Mouse (Mus musculus): ENCODE results near the gene Steap4. TPM values are rescaled to one million over a fixed set of nuclear protein-coding genes. Genes with fewer than 3 reads are reported as not detected.
A peak's percentile ranks its signal among the peaks of the same experiment; 100 is the strongest.
"Not testable (repeated sequence)": the region's sequence is repeated elsewhere in the genome, so short reads cannot be mapped to it uniquely, and the experiment has no call there.

The Steap4 gene
- total RNA-seq (2014; fragmentation: Nextera tagmentation) = not detected in 2 replicates
- not detected in 2 replicates for total RNA-seq (2017)

DNA sequence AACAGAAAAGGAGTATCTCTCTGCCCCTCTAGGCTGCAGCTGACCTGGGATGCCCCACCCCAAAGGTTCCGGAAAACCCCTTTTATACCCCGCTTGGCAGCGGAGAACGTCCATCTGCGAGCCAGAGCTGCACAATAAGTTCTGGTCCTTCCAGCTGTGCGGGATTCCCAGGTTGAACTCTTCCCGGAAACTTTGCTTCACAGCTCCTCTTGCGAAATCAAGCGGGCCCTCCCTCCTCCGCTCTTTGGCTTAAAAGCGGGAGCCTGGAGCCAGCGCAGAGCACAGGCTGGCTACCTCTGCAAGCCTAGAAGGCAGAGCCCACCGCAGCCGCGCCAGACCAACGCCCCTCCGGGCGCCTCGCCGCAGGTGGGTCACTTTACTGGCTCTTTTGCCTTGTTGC lies at the start of gene Steap4:
Gene Steap4, plus strand, starts transcription at position 282 of the 400 bp plus-strand sequence.
- peak; percentile 70 for ATAC-seq (replicated peaks; ENCODE audit: poor library complexity, severe bottlenecking)

DNA sequence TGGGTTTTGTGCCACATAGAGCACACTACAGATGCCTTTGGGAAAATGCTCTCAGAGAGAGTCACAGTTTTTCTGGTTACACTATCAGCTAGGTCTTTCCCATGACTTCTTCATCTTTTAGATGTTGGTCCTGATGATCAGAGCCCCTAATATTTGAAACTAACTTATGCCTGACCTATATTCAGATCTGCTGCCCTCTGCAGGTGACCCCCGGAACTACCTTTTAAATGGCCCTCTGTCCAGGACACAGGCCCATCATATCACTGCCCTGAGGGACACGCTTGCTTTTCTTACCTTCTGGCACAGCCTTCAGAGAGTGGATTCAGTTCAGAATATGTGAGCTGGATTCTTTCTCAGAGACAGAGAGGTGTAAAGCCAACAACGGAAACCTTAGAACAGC lies 48.3 kb upstream of the Steap4 start:
- ATAC-seq (replicated peaks; ENCODE audit: poor library complexity, severe bottlenecking) = peak; percentile 37; the same call in 1 of the 2 replicates

DNA sequence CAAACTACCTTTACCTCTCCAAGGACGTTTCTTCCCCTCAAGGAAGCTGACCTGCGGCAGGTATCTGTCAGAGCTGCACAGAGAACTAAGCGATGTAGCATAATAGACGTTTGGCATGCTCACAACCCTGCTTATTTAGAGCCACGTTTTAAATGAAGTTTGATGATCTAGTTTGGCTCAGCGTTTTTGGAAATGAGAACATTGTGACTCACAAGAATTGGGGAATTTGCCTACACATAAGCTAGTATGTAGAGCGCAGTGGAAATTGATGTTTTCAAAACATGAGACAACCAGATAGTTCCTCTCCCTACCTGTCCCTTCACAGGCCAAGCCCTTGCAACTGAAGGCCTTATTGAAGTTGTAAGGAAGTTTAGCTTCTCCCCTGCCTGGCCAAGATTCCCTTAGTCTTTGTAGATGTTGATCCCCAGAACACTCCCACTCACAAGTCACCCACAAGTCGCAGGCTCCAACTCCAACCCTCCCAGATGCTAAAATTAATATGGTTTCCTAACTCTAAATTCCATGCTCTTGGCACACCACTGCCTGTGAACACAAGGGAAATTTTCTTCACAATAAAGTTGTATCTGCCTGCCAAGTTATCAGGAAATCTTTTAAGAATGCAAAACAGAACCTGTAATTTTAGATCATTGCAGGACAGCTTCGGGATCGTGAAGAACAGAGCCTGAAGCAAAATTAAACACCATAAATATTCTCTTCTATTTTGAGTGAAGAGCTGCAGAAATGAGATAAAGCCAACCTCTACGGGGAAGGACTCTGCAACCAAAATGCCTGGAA lies 42.6 kb upstream of the Steap4 start:
- ATAC-seq (replicated peaks; ENCODE audit: poor library complexity, severe bottlenecking) = no peak

DNA sequence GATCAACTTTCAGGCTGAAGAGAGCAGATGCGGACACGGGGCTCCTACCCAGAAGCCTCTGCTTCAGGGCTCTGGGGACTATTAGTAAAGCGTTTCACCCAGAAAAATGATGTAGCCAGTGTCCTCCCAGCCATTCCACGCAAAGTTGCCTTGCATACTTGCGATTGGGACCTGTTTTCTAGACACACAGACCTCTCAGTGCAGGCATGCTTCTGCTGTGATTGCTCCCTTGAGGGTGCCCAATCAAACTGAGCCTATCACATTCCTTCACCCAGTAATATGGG lies 42.0 kb upstream of the Steap4 start:
- no peak for ATAC-seq (replicated peaks; ENCODE audit: poor library complexity, severe bottlenecking)

DNA sequence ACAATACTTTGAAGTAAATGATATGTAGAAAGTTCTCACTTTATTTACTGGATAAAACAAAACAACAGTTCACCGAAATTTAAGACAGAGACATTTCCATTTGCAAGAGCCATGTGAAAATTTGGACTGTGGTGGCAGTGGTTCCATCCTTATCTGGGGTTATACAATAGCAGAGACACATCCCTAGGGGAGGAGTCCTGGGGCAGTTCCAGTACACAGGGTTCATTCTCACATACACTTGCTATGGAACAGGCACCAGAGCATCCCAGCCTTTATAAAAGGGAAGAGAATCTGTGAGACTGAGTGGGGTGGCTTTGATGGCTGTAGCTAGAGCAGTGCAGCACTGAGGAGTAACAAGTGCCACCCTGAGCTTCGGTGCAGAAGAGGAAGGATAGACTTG lies 40.6 kb upstream of the Steap4 start:
- no peak for ATAC-seq (replicated peaks; ENCODE audit: poor library complexity, severe bottlenecking)

DNA sequence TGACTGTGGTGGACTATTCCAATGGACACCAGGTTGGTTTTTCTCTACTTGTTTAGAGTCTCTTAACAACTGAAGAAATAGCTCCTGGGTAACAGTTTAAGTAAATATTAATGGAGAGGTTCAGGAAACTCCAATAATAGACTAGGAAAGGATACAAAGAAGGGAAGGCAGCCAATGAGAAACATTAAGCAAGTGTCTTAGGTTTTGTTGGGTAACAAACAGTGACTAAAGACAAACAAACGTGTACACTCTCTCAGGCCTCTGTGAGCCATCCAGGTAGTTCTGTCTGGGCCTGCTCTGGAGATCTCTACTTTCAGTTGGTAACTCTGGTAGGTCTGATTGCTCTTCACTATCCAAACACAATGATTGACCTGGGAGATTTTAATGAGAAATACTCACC lies 37.5 kb upstream of the Steap4 start:
- no peak for ATAC-seq (replicated peaks; ENCODE audit: poor library complexity, severe bottlenecking)

DNA sequence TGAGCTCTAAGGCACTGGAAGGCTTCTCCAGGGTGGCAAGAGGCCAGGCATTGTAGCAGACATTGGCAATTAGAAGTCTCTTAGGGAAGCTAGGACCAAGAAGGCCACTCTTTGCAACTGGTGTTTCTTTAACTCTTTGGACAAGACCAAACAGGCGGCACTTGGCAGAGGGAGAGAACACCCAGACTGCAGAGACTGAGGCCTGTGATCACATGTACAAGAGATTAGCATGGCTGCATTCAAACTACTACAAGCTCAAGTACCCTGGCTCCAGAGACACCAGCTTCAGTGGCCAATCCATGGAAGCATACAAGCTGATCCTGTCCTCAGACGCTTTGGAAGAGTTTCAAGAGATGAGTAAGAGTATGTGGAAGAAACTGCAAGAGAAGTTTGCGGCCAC lies 36.6 kb upstream of the Steap4 start:
- no peak for ATAC-seq (replicated peaks; ENCODE audit: poor library complexity, severe bottlenecking)

DNA sequence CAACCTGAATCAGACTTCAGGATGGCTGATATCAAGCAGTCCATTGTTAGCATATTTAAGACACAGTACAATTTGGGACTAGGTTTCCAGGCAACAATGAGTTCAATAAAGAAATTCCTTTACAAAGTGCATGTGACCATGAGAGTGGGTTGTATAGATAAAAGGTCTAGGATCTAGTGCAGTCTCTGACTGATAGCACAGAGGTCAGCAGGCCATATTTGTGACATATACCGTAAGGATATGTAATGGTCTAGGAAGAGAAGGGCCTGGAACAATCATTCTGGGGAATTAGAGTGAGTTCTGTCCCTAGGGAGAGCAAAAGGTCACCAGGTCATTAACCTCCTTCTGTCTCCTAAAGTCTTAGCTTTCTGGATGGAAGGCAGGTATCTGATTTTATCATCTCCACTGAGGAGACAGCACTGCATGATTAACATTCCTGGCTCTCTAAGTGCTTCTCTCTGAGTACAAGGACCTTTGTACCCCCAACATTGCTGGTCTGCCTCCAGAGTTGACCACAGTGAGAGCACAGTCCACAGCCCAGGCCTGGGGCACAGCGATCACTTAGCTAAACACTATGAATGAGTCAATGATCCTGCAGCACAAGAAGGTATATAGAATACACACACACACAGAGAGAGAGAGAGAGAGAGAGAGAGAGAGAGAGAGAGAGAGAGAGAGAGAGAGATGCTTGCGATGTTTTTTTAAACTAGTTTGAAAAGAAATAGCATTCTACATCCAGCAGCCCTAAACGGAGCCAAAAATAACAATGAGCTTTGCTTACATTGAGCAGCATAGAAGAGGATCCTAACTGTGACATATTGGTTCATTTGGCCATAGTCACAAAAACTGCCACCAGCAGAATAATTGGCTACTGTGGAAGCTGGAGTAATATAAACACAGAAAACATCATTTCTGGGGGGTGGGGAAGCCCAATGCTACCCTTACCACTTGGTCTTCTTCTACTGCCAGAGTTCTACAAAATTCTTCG lies 27.7 kb upstream of the Steap4 start:
- no peak for ATAC-seq (replicated peaks; ENCODE audit: poor library complexity, severe bottlenecking)

DNA sequence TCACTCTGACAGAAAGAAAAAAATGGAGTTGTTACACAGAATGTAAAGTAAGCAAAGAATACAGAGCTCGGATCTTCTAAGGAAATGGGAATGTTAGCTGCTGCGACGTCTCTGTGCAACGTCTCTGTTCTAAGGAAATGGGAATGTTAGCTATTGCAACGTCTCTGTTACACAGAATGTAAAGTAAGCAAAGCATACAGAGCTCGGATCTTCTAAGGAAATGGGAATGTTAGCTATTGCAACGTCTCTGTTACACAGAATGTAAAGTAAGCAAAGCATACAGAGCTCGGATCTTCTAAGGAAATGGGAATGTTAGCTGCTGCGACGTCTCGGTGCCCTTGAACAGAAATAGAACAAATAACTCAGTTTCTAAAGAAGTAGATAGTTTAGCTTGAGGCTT lies 26.8 kb upstream of the Steap4 start:
- ATAC-seq (replicated peaks; ENCODE audit: poor library complexity, severe bottlenecking) = not testable (repeated sequence)

DNA sequence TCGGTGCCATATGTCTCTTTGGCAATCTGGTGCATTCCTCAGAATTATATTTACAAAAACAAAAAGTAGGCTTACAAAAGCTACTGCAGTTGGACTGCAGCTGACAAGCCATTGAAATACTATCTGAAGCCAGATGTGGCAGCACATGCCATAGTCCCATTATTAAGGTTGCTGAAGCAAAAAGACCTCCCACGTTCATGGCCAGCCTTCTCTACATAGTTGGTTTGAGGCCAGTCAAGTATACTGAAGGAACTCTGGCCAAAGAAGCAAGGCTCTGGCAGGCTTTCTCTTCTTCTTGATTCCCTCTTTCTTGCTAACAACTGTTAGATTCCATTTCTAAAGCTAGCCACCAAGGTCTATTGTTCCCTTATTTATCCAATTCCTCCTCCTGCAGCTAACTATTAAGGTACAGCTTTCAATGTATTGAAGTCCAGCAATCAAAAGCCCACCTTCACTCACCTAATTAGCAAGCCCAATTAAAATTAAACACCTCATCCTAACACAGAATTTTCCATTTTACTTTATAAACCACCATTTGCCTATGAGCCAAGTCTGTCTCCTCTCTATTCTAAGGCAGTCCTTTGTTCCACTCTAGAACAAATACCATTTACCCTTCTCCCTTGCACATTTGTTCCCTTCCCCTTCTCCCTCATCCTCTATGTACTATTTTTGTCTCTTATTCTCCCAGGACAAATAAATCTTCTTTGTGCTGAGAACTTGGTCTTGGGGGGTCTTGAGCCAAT lies 26.2 kb upstream of the Steap4 start:
- ATAC-seq (replicated peaks; ENCODE audit: poor library complexity, severe bottlenecking) = no peak

DNA sequence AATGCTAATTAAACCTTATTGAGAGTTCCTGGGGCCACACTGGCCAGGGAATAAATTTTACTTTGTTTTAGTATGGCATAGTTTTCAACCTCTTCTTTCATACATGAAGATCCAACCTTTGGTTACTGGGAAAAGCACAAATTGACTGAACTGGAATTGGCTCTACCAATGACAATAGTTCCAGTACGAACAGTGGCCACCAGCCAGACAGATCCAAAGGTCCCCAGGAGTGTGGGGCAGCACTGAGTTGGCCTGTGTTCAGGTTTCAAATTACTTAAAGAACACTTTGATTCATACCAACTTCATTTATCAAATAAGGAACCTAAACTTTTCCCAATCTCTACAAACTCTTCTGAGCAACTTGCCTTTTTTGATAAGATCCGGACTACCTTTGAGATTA lies 5.4 kb upstream of the Steap4 start:
- no peak for ATAC-seq (replicated peaks; ENCODE audit: poor library complexity, severe bottlenecking)

DNA sequence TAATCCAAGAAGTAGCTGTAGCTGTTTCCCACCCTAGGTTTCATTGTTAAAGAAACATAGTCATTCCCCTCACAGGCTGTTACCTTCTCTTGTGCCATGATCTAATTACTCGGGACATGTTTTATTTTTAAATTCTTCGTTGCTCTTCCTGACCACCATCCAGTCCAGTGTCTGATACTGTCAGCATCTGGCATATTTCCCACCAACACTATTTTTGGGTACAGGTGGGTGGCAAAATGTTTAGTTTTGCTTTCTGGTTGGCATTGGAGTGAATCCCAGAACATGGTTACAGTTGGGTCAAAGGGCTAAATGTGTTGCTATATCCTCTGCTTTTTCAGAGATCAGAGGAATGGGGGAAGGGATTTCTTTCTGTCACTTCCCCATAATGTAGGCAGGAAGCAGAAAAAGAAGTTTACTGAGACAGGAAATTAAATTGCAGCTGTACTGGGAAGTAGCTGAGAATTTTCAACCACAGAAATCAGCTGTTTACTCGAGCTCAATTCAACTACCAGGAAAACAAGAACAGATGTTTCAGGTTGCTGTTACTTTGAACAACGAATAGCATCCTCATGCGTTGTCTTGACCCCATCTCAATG lies 4.8 kb upstream of the Steap4 start:
- peak; percentile 52 for ATAC-seq (replicated peaks; ENCODE audit: poor library complexity, severe bottlenecking)

DNA sequence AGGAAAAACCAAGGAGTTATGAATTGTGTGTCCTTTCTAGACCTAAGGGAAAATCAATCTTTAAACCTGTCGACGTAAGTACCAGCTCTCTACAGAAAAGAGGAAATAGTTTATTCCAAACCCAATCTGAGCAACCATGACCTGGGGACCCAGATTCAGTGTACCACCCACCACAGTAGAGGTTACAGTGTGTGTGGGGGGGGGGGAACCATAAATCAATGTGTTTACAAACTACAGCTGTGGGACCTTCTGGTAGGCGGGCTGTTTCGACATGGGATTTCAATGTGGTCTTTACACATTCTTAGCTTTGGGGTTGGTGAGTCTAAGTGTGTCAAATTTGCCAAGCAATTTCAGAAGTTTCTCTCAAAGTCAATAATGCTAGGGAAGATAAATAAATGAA lies 2.2 kb upstream of the Steap4 start:
- ATAC-seq (replicated peaks; ENCODE audit: poor library complexity, severe bottlenecking) = no peak

DNA sequence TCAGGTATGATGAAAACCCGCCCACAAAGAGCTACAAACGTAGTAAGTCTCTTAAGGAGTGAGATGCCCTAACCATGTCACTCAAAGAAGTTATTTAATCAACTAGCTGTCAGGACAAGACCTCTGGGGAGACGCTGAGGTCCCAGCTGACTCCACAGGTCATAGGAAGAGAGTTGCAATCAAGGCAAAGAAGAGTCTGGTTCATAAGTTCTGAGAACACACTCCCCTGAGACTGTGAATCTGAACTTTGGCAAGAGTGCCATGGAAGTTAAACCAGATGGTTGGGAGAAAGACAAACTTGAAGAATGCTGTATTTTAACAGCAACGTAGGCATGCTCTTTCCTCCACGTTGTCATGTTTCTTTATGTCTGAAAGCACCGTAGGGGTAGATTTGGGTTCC lies 971 bp upstream of the Steap4 start:
- no peak for ATAC-seq (replicated peaks; ENCODE audit: poor library complexity, severe bottlenecking)

DNA sequence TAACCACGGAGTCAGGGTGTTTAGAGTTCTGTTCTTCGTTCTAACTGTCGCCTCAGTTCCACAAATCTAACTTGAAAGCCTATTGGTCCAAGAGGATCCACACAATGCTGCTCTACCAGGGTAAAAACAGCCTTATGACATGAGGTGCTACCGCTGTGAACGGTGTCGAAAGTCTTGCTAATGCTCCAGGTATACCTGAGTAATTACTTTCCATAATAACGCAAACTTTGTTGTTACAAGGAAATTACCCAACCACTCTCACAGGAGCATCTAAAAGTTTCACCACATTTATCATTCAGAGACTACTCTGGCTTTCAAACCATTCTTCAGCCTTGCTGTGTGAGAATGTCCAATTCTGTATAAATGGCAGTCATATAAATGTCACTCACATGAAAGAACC lies 856 bp downstream of the Steap4 start:
- no peak for ATAC-seq (replicated peaks; ENCODE audit: poor library complexity, severe bottlenecking)

DNA sequence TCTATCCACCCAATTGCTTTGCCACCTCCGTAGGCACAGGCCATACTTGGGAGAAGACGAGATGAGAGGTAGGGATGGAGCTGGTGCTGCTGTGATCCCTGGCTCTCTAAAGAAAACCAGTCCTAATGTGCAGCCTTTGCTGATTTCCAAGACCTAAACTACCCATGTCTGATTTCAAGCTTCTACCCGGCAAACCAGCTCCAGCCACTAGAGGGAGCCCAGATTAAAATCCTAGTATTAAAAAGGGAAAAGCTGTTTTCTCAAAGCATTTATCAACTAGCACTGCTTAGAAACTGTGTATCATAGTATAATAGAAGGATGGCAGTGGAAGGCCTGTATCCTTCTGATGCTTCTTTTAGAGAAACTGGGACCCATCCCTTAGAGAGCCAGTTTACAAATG lies 5.0 kb downstream of the Steap4 start:
- ATAC-seq (replicated peaks; ENCODE audit: poor library complexity, severe bottlenecking) = peak; percentile 50; the same call in 1 of the 2 replicates

DNA sequence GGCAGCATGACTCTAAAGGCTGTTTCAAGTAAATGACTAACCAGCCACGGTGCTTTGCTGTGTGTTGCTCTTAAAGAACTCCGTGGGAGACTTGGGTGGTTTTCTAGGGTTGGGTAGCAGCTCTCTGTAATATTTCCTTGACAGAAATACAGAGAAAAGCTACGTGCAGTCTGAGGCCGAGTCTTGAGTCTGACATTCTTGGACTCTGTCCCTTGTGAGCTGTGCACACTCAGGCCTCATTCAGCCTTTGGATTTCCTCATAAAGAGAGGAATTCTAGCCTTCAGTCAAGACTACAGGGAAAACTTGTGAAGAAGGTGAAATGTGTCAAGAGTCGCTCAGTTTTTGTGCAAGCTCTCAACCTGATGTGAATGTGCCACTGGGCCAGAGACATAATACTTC lies 7.9 kb downstream of the Steap4 start:
- ATAC-seq (replicated peaks; ENCODE audit: poor library complexity, severe bottlenecking) = no peak

DNA sequence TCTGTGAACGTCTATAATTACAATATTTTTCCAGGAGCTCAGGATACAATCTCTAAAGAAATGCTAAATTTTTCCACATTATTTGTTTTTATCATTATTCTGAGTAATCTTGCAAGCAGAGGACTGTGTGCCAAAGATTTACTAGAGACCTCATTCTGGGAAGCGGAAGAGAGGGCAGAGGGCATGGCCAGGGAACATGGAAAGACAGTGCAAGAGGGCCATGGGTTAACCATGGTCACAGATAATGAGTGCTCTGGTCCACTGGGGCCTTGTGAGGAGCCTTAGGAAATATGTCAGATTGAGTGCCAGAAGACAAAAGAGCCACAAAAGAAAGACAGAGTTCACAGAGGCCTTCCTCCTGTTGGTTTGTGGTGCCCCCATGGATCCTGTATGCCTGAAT lies 12.0 kb downstream of the Steap4 start:
- ATAC-seq (replicated peaks; ENCODE audit: poor library complexity, severe bottlenecking) = no peak

DNA sequence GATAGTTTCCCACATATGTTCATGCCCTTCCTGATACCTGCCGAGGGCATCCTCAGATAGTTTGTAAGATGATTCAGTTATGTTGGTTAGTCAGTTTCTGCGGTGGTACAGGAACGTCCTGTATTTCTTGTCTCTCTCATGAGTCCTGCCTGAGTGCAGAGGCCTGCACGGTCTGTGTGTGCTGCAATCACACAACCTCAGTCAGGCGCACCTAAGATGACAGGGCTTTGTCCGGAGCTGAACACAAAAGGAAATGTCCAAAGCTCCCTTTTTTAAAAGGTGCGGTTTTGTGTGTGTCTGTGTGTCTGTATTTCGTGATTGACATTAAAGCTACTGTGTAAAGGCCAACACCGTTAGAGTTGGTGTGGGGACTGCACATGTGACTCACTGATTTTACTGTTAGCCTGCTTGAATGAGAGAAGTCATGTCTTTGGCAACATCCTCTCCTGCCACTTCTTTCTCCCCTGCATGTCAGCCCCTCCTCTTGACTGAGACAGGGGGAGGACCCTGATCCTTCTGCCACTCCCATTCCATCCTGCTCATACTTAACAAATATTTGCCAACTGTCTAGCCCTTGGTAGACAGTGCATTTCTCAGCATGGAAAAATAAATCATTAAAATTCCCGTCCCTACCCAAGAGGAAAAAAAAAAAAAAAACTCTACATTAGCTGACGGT lies 14.4 kb downstream of the Steap4 start:
- ATAC-seq (replicated peaks; ENCODE audit: poor library complexity, severe bottlenecking) = peak; percentile 88

DNA sequence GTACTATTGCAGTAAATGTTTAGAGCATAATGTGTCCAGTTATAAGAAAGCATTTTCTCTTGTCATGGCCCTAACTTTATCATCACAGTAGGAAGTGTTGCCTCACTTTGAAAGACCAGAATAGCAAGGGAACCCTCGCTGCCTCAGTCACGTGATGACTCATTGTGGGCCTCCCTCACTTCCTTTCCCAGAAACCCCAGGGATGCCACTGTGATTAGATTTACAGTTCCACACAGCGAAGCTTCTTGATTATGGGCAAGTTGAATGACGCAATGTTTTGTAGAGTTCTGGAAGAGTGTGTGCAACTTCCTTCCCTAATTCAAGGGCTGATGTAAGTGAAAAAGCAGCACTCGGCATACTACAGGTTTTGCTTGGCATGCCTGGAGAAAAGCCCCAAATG lies 20.3 kb downstream of the Steap4 start:
- ATAC-seq (replicated peaks; ENCODE audit: poor library complexity, severe bottlenecking) = peak; percentile 98

Data from granulocyte monocyte progenitor cell, adult 5-6 weeks (primary cell).